Mouse (Mus musculus) CH12F3 (cell line): ENCODE measurements around the gene Tmem258.

Experiments used
- in situ Hi-C: fragments of 300-500 bp; cut with MboI; formaldehyde crosslinking; loops from 2 replicates; pipeline ENCODE4 v1.14.3; 2020; ENCODE audit warnings: low sequenced_read_pairs

Tmem258 gene

DNA sequence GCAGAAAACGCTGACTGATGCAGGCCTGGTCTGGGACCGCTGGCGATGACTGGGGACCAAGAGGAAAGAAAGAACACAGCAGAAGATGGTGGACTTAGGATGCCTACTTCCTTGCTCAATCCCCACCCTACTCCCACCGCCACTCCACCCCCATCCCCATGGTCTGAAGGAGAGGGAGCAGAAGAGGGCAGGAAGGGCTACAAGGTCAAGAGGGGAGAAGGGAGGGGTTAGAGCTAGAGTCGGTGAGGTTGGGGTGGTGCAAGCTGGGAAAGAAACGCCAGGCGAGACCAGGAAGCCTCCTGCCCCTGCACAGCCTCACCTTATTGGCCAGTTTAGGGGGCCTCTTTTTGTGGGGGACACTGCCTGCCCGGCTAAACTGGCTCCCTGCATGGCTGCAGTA is 12.3 kb downstream of the Tmem258 start:
- in situ Hi-C loops = no loop called here

DNA sequence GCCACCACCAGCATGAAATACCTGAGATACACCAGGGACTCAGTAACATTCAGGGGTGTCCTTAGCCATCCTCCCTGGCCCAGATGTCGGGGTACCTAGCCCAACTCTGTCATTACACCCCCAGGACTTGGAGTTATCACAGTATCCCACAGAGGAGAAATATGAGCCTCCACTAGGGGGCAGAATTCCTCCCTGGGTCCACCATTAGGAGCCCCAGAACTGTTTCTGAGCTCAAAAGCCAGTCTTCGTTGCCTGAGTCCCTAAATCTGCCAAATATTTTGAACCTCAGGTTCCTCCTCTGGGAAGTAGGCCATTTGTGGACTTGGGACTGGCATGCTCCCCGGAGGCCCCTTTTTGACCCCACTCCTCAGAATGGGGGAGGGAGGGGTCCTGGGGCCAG is 15.3 kb downstream of the Tmem258 start:
- in situ Hi-C loops = no loop called here

DNA sequence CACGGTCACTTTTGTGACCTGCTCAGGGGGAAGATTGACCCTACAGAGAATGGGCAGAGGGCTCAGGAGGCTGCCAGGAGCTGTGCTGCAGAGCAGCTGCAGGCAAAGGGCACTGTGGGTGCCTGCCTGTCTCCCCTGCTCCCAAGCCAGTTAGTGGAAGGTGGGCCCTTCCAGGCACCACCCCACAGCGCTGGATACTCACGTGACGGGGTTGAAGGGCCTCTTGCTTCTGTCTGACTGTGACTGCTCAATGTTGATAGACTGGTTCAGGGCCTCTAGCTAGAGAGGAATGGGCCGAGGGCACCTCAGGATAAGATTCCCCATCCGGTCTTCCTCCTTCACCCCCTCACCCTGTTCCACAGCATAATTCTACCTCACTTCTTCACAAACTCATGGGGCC is 15.8 kb downstream of the Tmem258 start:
- in situ Hi-C loops = no loop called here

DNA sequence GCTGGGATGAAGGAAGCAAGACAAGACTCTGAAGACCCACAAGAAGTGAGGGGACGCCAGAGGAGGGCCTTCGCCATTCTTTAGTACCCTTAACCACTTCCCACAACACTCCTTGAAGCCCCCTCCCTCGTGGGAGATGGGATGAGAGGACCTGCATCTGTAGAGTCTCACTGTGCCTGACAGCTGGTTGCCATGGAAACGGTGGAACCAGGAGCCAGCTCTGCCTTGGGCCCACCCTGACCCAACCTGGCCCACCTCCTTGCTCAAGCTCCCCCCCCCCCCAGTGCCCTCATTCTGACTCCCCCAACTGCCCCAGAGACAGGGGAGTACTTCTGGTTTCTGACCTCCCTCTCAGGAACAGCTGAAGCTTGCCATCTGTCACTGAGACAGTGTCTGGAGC is 17.8 kb downstream of the Tmem258 start:
- in situ Hi-C loops = no loop called here

DNA sequence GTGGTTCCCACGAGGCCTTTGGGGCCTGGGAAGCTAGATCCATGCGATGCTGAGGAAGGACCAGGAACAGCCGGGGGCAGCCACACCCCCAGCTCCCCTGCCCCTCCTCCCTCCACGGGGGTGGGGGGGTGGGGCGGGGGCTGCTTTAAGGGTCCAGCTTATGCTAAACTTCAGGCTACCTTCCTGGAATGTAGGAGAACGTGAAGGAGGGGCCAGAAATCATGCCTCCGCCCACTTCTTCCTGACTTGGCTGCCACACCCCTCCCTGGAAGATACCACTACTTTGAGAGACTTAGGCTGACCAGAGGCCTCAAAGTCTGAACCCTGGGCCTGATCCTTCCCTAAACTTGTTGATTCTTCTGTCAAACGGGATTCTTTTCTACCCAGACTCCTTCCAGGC is 18.8 kb downstream of the Tmem258 start:
- in situ Hi-C loops = no loop called here

DNA sequence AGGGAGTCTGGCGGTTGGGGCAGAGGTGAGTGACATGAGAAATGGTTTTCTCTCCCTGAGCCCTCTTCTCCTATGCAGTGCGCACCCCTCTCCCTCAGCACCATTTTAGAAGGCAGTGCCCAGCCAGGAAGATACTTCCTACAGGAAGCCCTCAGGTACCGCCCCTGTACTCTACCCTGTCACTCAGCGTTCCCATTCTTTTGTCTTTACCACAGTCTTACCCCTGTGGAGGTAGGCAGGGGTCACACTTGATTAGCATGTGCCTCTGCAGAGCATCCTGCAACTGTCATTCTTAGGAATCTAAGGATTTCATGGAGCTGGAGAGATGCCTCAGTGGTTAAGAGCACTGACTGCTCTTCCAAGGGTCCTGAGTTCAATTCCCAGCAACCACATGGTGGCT is 19.7 kb downstream of the Tmem258 start:
- in situ Hi-C loops = no loop called here

DNA sequence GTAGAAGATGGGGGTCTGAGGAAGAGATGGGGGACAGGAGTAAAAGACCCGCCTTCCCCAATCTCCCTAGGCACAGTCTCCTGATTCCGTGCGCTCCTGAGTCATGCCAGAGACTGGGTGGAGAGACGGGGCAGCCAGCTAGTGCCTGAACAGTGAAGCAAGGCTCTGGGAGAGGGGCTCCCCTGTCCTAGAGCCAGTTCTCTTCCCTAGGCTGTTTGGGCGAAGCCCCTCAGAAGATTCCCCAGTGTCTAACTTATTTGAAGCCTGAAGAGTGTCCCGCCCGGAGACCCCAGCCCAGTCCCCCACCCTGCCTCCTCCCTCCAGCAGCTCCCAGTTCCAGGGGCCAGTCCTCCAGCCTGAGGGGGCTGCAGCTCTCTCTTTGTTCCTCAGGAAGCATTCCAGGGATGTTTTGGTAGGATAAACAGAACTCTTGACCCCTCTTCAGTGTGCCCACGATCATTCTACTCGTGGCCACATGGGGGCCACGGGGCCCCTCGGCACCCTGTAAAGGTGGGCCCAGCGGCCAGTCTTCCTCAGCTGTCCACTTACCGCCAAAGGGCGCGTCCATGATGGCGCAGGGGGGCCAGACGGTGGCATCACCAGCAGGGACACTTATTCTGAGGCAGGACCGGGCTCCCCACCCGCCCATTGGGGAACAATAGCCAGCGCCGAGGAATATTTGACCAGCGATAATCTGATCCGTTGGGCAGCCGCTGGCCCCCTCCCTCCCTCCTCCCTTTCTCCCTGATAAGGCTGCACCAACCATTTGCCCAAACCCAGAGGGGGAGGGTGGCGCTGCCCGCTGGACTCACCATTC is 21.0 kb downstream of the Tmem258 start:
- in situ Hi-C loops = no loop called here

DNA sequence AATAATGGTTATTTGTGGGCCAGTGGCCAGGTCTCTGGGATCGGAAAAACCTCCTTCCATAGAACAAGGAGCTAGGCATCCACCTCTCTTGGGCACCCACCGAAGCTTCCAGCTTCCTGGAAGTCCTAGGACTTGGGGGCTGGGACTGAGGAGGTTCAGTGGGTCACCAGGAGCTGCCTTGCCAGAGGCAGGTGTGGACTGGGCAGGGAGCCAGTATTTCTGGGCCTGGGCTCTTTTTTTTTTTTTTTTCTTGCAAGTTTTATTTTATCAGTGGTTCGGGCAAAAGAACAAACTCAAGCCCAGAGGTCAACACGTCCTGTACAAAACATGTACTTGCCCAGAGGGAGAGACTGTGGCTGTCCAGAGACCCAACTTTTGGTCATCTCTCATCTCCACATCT is 22.0 kb downstream of the Tmem258 start:
- in situ Hi-C loops = no loop called here

DNA sequence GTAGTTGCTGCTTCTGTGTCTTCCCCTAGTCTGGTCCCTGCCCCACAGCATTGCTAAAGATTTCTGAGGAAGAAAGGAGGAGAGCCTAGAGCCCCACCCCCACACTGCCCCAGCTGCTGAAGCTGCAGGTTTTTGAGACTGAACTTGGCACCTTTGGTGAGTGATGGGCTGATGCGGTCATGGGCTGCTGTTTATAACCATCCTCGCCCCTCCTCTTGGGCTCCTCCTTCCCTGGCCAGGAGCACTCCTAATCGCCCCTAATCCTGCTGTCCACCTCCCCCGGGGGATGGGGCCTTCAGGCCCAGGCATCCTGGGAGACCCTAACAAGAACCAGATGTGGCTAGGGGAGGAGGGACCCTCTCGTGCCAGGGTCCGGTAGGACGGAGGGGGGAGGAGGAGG is 27.2 kb downstream of the Tmem258 start:
- in situ Hi-C loops = no loop called here

DNA sequence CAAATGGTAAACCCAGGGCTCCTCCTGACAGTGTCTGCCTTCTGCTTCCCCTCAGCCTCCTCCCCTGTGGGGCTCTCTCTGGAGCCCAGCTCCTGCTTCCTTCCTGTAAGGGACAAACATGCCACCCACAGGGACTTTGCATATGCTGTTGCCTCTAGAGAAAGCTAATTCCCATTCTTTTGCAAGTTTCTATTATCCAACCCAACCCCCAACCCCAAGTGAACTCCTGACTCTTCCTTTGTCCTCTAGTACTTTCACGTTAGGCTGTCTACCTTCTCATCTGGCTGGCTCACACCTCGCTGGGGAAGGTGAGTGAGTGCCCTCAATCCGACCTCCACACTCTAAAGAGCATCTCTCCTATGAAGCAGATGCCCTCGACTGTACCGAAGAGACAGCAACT is 28.1 kb downstream of the Tmem258 start:
- in situ Hi-C loops = no loop called here

DNA sequence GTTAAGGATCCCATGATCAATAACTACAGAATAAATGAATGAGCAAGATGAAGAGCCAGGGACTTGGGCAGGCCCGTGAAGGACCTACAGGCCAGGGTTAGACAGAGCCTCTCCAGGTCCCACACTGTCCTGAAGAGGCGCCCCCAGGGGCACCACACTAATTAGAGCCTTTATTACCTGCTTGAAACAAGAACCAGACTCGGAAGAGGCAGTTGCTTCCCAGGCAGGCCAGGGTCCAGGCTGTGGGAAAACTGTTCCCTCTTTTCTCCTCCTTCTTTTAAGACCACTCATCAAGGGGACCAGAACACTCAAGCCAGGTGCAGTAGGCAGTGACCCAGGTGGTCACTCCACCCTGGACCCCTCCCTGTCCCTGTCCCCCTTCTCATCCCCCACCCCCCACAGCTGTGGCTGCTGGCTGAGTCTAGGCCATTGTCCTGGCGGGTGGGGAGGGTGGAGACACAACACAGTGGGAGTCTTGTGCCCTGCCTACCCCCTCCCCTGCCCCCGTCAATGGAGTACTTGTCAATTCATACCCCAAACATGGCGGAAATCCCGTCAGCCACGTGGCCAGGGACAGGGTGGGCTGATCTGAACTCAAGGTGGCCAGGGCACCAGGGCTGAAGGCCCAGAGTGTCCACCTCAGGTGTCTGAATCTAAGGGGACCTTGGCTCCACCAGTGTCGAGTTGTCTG is 28.7 kb downstream of the Tmem258 start:
- in situ Hi-C loops = no loop called here

DNA sequence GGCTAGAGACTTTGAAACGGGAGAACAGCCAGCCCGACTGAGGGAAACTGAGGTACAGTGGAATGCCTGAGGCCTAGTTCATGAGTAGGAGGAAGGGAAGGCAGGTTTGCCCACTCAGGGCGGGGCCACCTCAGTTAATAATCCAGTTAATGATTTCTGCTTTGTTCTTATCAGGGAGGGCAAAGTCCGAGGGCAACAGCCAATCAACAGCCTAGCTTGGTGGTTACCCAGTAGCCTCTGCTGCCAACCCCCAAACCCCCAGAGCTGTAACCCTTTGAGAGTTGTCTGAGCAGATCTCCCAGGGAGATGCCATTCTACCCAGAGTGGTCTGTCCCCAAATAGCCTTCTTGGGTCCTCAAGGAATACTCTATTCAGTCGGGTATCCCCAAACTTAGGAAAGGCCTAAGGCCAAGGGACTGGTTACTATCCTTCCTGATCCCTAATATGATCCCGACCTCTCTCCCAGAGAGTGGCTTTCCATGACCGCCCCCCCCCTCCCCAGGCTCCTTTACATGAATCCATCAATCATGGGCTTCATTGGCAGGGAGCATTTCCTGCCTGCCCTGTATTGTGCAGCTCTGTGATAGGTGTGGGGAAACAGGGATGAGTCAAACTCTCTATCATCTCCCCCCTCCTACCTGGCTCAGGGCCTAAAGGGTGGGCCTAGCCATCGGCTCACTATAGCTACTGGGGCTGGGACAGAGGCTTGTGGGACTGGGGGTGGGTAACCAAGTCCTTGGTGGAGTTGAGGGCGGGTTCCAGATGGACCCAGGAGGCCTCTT is 32.2 kb downstream of the Tmem258 start:
- in situ Hi-C loops = no loop called here

DNA sequence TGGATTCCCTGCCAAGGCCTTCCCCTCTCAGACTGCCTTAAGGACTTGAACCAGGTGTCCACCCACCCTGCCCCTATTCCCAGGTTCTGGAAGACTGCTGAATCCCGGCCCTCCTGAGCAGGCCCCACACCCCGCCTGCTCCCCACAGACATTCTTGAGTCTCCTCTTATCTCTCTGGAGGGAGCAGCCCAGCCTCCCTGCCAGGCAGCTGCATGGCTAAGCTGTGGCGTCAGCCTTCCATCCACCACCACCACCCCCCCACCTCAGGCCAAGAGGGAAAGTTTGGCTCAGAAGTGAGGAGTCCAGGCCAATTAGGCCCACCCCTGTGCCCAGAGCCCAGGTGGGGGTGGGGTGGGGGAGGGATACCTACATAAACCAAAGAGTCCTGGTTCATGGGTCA is 34.7 kb downstream of the Tmem258 start:
- in situ Hi-C loops = no loop called here

DNA sequence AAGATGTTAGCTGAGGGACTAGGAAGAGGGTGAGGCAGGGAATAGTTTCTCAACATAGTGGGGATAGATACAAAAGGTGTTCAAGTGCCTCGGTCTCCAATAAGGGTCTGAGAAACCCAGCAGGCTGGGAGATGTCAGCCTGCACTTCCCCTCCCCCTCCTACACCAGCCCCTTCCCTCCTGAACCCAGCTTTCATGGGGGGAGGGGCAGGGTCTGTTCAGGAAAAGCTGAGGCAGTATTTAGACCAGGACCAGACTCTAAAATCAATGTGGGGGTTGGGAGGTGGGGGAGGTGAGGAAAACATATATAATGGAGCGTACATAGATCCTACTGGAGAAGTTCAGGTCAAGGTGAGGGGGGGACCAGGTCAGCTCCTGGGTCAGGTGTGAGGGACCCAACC is 35.6 kb downstream of the Tmem258 start:
- in situ Hi-C loops = no loop called here

DNA sequence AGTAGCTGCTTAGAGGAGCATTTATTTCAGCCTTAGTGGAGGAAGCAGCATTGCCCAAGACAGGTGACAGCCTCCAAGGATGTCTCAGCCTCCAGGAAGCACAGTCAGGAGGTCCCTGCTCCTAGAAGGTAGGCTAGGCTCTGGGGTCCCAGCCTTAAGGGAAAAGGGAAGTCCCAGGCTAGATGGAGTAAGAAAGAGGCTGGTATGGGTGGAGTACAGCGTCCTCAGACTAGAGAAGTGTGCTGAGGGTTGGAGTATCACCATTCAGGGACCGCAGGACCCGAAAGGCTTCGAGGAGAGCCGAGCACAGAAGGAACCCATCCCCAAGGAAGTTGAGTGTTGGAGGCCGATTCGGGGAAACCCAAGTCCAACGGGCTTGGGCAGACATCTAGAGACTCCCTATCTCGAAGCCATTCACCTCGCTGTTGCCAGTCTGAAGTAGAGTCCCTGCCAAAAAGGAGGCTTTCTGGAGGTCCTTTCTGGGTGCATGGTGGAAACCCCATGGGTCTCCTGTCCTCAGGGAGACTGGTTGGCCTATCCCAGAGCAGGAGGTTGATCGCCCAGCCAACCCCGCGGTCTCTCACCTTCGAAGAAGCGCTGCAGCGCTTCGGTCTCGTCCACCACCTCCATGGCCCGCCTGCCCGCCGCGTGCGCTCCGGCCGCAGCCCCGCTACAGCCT is 36.3 kb downstream of the Tmem258 start:
- in situ Hi-C loops = no loop called here

DNA sequence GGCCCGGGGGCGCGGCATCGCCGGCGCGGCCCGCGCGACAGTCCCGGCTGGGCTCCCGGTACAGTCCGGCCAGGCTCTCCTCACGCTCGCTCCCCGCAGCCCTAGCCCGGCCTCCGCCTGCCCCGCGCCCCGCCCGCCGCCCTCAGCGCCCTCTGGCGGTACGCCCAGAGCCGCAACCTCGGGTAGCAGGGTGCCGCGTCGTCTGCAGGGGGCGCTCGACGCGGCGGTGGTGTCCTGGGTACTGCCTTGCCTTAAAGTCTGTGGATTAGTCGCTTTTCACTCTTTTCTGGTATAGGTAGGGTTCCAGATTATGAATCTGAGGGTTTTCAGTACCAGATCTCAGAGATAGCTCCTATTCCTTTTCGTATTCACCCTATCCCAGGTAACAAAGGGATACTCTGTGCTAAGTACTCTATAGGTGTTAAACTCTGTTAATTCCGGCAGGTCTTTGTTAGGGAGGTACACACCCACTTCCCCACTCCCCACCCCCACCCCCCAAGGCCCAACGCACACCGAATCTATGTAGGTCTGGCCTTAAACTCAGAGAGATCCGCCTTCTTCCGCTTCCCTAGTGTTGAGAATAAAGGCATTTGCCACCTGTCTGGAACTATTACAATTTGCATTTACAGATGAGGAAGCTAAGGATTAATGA is 37.0 kb downstream of the Tmem258 start, which contains the start of gene Myrf:
TSS of gene Myrf (minus strand) at position 95 of the 652 bp plus-strand sequence.
- in situ Hi-C loops = no loop called here

DNA sequence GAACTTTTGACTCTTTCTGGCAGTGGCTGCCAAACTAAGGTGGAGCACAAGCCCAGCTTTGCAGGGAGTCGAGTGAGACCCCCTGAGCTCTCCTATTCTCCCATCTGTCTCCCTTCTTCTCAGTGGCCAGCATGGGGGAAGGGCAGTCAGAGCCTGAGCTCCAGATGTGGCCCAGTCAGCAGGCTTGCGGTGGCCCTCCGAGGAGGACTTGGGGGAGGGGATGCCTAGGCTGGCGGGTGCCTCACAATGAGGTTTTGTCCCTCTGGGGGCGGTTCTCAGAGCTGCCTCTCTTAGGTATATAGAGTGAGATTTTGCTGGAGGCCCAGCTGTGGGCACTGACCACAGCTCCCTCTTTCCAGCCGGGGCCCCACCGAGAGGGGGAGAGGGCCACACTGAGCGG is 39.1 kb downstream of the Tmem258 start:
- in situ Hi-C loops = no loop called here

DNA sequence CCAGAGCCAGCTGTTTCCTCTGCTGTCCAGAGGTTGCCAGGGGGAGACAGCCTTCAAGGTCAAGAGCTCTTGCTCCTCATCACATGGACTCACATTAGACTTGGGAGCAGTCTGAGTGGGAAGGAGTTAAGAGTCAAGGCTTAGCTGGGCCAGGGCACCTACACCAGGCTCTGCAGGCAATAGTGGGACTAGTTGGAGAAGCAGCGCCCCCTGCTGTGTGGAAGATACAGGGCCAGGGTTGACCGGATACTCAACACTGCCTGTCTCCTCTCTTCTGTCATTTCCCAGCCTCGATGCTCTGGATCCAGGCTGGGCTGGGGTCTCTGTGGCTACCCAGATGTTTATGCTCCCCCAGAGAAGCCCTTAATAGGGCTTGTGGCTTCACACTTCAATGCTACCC is 40.4 kb downstream of the Tmem258 start:
- in situ Hi-C loops = no loop called here

DNA sequence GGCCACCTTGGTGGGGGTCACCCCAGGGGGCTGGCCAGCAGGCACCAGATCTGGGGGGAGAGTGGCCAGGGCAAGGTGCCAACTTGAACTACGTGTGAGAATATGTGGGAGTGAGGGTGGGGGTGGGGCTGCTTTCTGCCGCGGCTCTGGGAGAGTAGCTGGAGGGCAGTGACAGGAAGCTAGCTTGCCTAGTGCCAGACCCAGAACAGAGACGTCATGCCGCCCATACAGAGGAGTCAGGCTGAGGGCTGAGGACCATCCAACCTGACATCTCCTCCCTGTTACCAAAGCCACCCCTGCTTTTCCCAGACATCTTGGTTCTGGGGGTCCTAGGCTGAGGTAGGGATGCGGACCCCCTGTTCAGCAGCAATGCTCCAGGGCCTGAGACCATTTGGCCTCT is 43.4 kb downstream of the Tmem258 start:
- in situ Hi-C loops = no loop called here

DNA sequence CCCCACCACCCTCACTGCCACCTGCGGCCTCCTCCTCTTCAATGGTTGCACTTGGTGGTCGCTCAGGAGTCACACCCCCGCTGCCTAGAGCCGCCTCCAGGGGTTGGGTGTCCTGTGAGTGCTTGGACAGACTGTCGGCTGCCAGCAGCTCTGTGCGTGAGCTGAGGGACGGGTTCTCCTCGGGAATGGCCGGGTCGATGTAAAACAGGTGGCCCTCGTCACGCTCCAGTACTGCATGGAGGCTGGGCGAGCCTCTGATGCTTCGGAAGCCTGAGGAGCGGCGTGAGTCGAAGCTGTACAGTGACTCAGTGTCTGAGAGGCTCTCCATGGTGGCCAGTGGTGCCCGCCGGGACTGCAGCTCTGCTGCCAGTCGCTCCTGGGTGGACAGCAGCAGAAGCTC is 44.3 kb downstream of the Tmem258 start:
- in situ Hi-C loops = no loop called here
